Mouse (Mus musculus) macrophage (primary cell): Measurements from ENCODE around the gene Cdkn2d. TPM values are rescaled to one million over a fixed set of nuclear protein-coding genes. Genes with fewer than 3 reads are reported as not detected.

Experiments used
- H3K27ac ChIP-seq: fragments of 350-480 bp; formaldehyde crosslinking; 2 replicates; pipeline ENCODE4 v1.9.0; 2021
- H3K36me3 ChIP-seq: fragments of 350-480 bp; formaldehyde crosslinking; 2 replicates; pipeline ENCODE4 v1.9.0; 2021; ENCODE audit errors: inconsistent target
- H3K4me3 ChIP-seq: fragments of 350-480 bp; formaldehyde crosslinking; 2 replicates; pipeline ENCODE4 v1.9.0; 2021; ENCODE audit errors: inconsistent target
- H3K79me2 ChIP-seq: fragments of 350-480 bp; formaldehyde crosslinking; 2 replicates; pipeline ENCODE4 v1.9.0; 2021; ENCODE audit errors: inconsistent target
- WGBS: methylation state at CpG from one replicate; pipeline ENCODE4 v1.1.7; 2026; ENCODE audit warnings: inconsistent platforms; ENCODE audit not compliant: missing documents; 5-methylcytosine and 5-hydroxymethylcytosine counted together
- polyA plus RNA-seq: library from polyadenylated mRNA; stranded (reverse); fragments of 250-400 nt; gene quantifications from 3 replicates; pipeline ENCODE4 v1.2.4, GENCODE M21; 2018; ENCODE audit warnings: inconsistent platforms
- total RNA-seq, 78 experiments: library from RNA; depleted of rRNA; stranded (reverse); fragments of 250-400 nt; gene quantifications; 1 replicate in 9 of 78; 2 replicates in 24 of 78; 3 replicates in 43 of 78; 4 replicates in 2 of 78; pipeline ENCODE4 v1.2.4; 2018; ENCODE audit warnings: inconsistent platforms in 56 of 78

Cdkn2d gene
- 10 to 100 TPM in 1 of 26 experiments, 1 to 10 TPM in 20, under 1 TPM in 4, not detected in 1; 0.66 to 10.1 (median 2.3) TPM for total RNA-seq (2018; cell fraction: chromatin; rRNA removed)
- 10 to 100 TPM in 23 of 26 experiments, 1 to 10 TPM in 3; 7.1 to 20.2 (median 15.3) TPM for total RNA-seq (2018; cell fraction: cytosol; rRNA removed)
- total RNA-seq (2018; cell fraction: nucleus; rRNA removed) = 10 to 100 TPM in 7 of 26 experiments, 1 to 10 TPM in 19; 3.1 to 18.0 (median 7.2) TPM
- polyA plus RNA-seq = 6.1 to 12.6 TPM (median 9.8 TPM) in 3 replicates

GRCm38 (mm10) chr9:21291022-21291787 lies at the start of gene Cdkn2d:
Gene Cdkn2d (minus strand): TSS chr9:21291407.
- WGBS = under 1% methylated on average over 41 of the region's 51 CpGs
- peak within 1 kb of the TSS; percentile 84 for H3K27ac ChIP-seq
- H3K79me2 ChIP-seq = peaks cover 37% of the 10 kb centered on the region
- peak within 1 kb of the TSS; percentile 61 for H3K4me3 ChIP-seq
- H3K36me3 ChIP-seq = no peaks in the 10 kb centered on the region

GRCm38 (mm10) chr9:21340411-21340810 lies 49.2 kb upstream of the Cdkn2d start:
- no peak overlapping the region for H3K4me3 ChIP-seq
- H3K36me3 ChIP-seq = peaks cover 23% of the 10 kb centered on the region
- WGBS = 84% methylated on average over 4 of the region's 4 CpGs
- no peak overlapping the region for H3K27ac ChIP-seq
- peaks cover 6% of the 10 kb centered on the region; the same call in 1 of the 2 replicates for H3K79me2 ChIP-seq

DNA sequence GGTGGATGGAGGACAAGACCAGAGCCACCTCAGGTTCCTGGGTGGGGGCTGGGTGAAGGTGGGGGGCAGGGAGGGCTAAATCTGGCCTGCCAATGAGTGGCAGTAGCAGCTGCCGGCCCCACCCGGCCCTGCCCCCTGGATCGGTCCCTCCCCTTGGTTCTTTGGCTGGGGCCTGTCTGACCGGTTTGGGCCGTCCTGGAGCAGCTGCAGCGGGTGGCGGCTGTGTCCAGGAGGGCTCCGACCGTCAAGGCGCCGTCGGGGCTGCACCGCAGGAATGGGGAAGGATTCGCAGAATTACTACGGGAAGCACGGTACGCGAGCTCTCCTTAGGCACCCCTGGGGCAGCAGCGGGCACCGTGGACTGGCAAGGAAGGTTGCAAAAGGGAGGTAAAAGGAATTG lies 46.4 kb upstream of the Cdkn2d start:
- no peak overlapping the region for H3K4me3 ChIP-seq
- peaks cover 13% of the 10 kb centered on the region for H3K36me3 ChIP-seq
- H3K27ac ChIP-seq = no peak overlapping the region
- WGBS = 94% methylated on average over 19 of the region's 20 CpGs
- peaks cover 28% of the 10 kb centered on the region; the same call in 1 of the 2 replicates for H3K79me2 ChIP-seq

- Histone ChIP-seq H3K4me3 (no peak overlapping the region), H3K36me3 (peaks cover 2% of the 10 kb centered on the region; the same call in 1 of the 2 replicates), H3K79me2 (peaks cover 34% of the 10 kb centered on the region; the same call in 1 of the 2 replicates), H3K27ac (no peak overlapping the region)
- 88% methylated on average over 8 of the region's 8 CpGs for WGBS
These were observed 45.3 kb upstream of the Cdkn2d start for GRCm38 (mm10) chr9:21336491-21336890.

DNA sequence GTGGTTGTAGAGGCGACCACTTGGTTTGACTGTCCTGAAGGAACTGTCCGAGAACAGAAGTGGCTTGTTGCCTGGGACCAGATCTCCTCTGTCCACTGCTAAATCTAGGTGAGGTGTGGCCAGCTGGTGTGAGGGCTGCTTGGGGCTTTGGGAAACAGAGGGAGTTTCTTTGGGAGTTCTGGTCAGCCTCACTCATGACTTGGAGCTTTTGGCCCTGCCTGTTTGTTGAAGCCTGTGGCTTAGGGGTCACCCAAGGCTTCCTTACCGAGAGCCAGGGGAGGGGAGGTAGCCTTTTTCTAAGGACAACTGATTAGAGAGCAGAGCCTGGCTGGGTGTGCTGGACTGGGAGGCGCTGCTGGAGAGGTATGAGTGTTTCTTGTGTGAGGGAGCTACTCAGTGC lies 44.2 kb upstream of the Cdkn2d start:
- no peak overlapping the region for H3K4me3 ChIP-seq
- H3K27ac ChIP-seq = no peak overlapping the region
- WGBS = 79% methylated on average over 4 of the region's 4 CpGs
- H3K79me2 ChIP-seq = peaks cover 44% of the 10 kb centered on the region
- H3K36me3 ChIP-seq = no peaks in the 10 kb centered on the region

GRCm38 (mm10) chr9:21334747-21335146 lies 43.5 kb upstream of the Cdkn2d start:
- Histone ChIP-seq H3K79me2 (peaks cover 50% of the 10 kb centered on the region), H3K36me3 (no peaks in the 10 kb centered on the region), H3K4me3 (no peak overlapping the region), H3K27ac (no peak overlapping the region)

DNA sequence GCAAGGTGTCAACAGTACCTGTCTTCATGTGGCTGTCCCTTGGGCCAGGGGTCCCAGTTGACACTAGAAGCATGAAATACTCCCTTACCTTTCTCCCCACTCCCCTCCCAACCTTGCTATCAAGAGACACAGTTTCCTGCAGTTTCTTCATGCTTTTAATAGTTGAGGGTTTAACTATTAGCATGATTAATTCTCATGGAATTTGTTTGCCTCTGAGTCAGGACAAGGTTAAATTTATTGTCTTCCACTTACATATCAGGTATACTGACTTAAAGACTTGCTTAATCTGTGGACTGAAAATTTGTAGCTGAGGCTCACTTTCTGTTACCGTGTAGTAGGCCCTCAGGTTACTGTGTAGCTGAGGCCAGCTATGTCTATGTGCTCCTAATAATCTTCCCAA lies 42.3 kb upstream of the Cdkn2d start:
- H3K4me3 ChIP-seq = no peak overlapping the region
- H3K27ac ChIP-seq = no peak overlapping the region

DNA sequence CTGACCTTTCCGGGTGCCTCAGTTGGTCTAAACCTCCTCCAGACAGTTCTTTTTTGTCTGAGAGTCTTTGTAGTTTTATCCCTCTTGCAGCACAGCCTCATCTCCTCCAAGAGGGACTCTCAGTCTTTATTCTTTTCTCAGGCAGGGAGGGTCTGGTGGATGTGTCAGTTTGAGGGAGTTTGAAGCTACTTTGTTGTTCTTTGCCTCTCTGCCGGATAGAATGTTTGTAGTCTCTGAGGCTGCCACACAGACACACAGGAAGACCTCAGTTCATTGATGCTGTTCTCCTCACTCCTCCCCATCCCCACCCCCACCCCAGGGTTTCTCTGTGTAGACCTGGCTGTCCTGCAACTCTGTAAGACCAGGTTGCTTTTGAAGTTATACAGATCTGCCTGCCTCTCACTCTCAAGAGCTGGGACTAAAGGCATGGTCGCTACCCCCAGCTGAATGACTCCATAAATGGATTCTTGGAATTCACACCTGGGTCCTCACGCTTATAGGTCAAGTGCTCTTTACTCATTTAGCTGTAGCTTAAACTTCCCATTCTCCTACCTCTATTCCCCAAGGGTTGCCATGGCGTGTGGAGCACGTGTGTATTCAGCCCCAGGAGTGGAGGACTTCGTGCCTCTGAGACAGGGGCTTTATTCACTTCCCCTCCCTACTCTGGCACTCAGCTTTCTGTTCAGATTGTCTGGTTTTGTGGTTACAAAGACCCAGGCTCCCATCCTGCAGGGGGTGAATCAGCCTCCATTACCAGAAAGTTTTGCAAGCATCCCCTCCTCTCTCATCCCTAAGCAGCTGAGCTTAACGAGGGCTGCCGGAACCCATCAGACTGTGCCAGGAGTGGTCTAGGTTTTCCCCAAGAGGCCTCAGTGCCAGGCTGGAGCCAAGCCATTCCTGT lies 41.2 kb upstream of the Cdkn2d start:
- Histone ChIP-seq H3K4me3 (no peak overlapping the region), H3K27ac (no peak overlapping the region), H3K79me2 (peaks cover 67% of the 10 kb centered on the region), H3K36me3 (no peaks in the 10 kb centered on the region)
- WGBS = 28% methylated on average over 9 of the region's 9 CpGs

More for the DNA sequence above, 42.3 kb upstream of the Cdkn2d start:
- WGBS = 94% methylated on average over 1 of the region's 1 CpGs
- Histone ChIP-seq H3K79me2 (peaks cover 61% of the 10 kb centered on the region), H3K36me3 (no peaks in the 10 kb centered on the region)

GRCm38 (mm10) chr9:21331365-21332140 lies 40.3 kb upstream of the Cdkn2d start:
- H3K36me3 ChIP-seq = no peaks in the 10 kb centered on the region
- WGBS = 56% methylated on average over 12 of the region's 12 CpGs
- no peak overlapping the region for H3K4me3 ChIP-seq
- peaks cover 75% of the 10 kb centered on the region for H3K79me2 ChIP-seq
- no peak overlapping the region for H3K27ac ChIP-seq

GRCm38 (mm10) chr9:21329699-21330289 lies 38.6 kb upstream of the Cdkn2d start:
- Histone ChIP-seq H3K36me3 (no peaks in the 10 kb centered on the region), H3K4me3 (no peak overlapping the region), H3K27ac (no peak overlapping the region), H3K79me2 (peaks cover 81% of the 10 kb centered on the region)
- WGBS = 91% methylated on average over 10 of the region's 10 CpGs

DNA sequence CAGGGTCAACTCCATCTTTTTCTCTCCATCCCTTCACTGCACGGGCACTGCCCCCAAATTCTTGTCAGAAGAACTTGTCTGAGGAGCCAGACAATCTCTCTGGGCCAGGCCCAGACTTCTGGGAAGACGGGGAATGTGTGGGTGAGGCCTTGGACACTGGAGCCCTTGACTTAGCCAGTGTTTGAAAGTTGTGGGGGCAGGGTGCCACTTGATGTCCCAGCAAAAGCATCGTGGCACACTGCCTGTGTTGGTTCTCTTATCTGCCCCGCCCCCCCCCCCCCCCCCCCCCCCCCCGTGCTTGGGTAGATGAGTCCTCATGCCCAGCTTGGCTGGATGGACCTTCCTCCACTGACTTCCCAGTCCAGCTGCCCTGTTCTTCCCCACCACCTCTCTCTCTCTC lies 37.8 kb upstream of the Cdkn2d start:
- Histone ChIP-seq H3K79me2 (peaks cover 81% of the 10 kb centered on the region), H3K4me3 (no peak overlapping the region), H3K36me3 (no peaks in the 10 kb centered on the region), H3K27ac (no peak overlapping the region)
- WGBS = 54% methylated on average over 3 of the region's 5 CpGs

- WGBS = 15% methylated on average over 3 of the region's 3 CpGs
- Histone ChIP-seq H3K27ac (no peak overlapping the region), H3K4me3 (no peak overlapping the region), H3K36me3 (no peaks in the 10 kb centered on the region), H3K79me2 (peaks cover 83% of the 10 kb centered on the region)
These were observed 36.8 kb upstream of the Cdkn2d start for GRCm38 (mm10) chr9:21328041-21328440.

DNA sequence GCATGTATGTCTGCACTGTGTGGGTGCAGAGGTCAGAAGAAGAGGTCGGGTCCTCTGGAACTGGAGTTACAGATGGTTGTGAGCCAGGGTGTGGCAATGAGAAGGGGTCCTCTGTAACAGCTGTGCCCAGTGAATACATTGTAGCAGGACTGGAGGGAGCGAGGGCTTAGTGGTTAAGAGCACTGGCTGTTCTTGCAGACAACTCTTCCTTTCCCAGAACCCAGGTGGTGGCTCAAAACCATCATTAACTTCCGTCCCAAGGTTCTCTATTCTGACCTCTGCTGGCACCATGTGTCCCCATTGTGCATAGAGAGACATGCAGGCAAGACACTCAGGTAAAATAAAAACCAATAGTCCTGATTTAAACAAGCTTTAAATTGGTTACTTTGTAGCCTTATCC lies 36.4 kb upstream of the Cdkn2d start:
- Histone ChIP-seq H3K79me2 (peaks cover 87% of the 10 kb centered on the region), H3K27ac (no peak overlapping the region), H3K4me3 (no peak overlapping the region), H3K36me3 (no peaks in the 10 kb centered on the region)
- 24% methylated on average over 3 of the region's 3 CpGs for WGBS

GRCm38 (mm10) chr9:21324269-21324668 lies 33.1 kb upstream of the Cdkn2d start:
- 86% methylated on average over 11 of the region's 11 CpGs for WGBS
- Histone ChIP-seq H3K27ac (no peak overlapping the region), H3K36me3 (no peaks in the 10 kb centered on the region)

More at GRCm38 (mm10) chr9:21324269-21324668, 33.1 kb upstream of the Cdkn2d start:
- Histone ChIP-seq H3K79me2 (peaks cover 79% of the 10 kb centered on the region), H3K4me3 (no peak overlapping the region)
